Mouse (Mus musculus) layer of hippocampus, adult 18-20 months (tissue): ENCODE results near the gene Rnf114. TPM values are rescaled to one million over a fixed set of nuclear protein-coding genes. Genes with fewer than 3 reads are reported as not detected.
A peak's percentile ranks its signal among the peaks of the same experiment; 100 is the strongest.

Experiments
- DNase-seq, 2 experiments: peaks; one replicate each; pipeline ENCODE4 v3.0.0; 2022; ENCODE audit warnings: low spot score in 2 of 2
- total RNA-seq, 2 experiments: library from RNA; stranded (reverse); gene quantifications; 2 replicates each; pipeline ENCODE4 v1.2.3; 2021

Gene Rnf114
- total RNA-seq, 2 experiments from 2014 or later: 51.4 to 54.6 TPM

- no peak for DNase-seq
These were observed 20.9 kb upstream of the Rnf114 start for GRCm38 (mm10) chr2:167471585-167471984.

- no peak for DNase-seq
These were observed 18.2 kb upstream of the Rnf114 start for GRCm38 (mm10) chr2:167474218-167474617.

- no peak for DNase-seq
These were observed 16.8 kb upstream of the Rnf114 start for GRCm38 (mm10) chr2:167475596-167475995.

GRCm38 (mm10) chr2:167476200-167476688, 16.2 kb upstream of the Rnf114 start:
- peak; percentile 56 to 75 for DNase-seq

- DNase-seq: no peak
These were observed 15.7 kb upstream of the Rnf114 start for GRCm38 (mm10) chr2:167476762-167477161.

GRCm38 (mm10) chr2:167478128-167478527, 14.3 kb upstream of the Rnf114 start:
- DNase-seq: no peak

- DNase-seq: no peak
These were observed 12.9 kb upstream of the Rnf114 start for GRCm38 (mm10) chr2:167479501-167479900.

GRCm38 (mm10) chr2:167482681-167483080, 9.8 kb upstream of the Rnf114 start:
- DNase-seq: no peak

GRCm38 (mm10) chr2:167483081-167483826, 9.2 kb upstream of the Rnf114 start:
- no peak for DNase-seq

GRCm38 (mm10) chr2:167483827-167484410, 8.5 kb upstream of the Rnf114 start:
- DNase-seq: no peak

- no peak for DNase-seq
These were observed 7.5 kb upstream of the Rnf114 start for GRCm38 (mm10) chr2:167484932-167485331.

GRCm38 (mm10) chr2:167485501-167486377, 6.7 kb upstream of the Rnf114 start:
- DNase-seq: peak; percentile 56 to 65

- DNase-seq: no peak
These were observed 5.9 kb upstream of the Rnf114 start for GRCm38 (mm10) chr2:167486573-167486972.

GRCm38 (mm10) chr2:167487551-167487950, 4.9 kb upstream of the Rnf114 start:
- no peak for DNase-seq

GRCm38 (mm10) chr2:167487994-167488393, 4.5 kb upstream of the Rnf114 start:
- no peak for DNase-seq

- DNase-seq: peak; percentile 62 to 81
These were observed 1.5 kb upstream of the Rnf114 start for GRCm38 (mm10) chr2:167490813-167491525.

- peak; percentile 88 to 94 for DNase-seq
These were observed 530 bp downstream of the Rnf114 start, which contains the start of gene Spata2 for GRCm38 (mm10) chr2:167492713-167493636. TSS of gene Spata2 (minus strand) at chr2:167492887.

- DNase-seq: peak in 1 of 2 experiments; percentile 73
These were observed 4.0 kb downstream of the Rnf114 start for GRCm38 (mm10) chr2:167496437-167496836.

GRCm38 (mm10) chr2:167497272-167497671, 4.8 kb downstream of the Rnf114 start:
- DNase-seq: no peak
